Mouse (Mus musculus): Measurements from ENCODE around the gene Fbl. TPM values are rescaled to one million over a fixed set of nuclear protein-coding genes. Genes with fewer than 3 reads are reported as not detected.

The Fbl gene
- polyA plus RNA-seq, 1 experiment from 2014 or later: 32.3 TPM

DNA sequence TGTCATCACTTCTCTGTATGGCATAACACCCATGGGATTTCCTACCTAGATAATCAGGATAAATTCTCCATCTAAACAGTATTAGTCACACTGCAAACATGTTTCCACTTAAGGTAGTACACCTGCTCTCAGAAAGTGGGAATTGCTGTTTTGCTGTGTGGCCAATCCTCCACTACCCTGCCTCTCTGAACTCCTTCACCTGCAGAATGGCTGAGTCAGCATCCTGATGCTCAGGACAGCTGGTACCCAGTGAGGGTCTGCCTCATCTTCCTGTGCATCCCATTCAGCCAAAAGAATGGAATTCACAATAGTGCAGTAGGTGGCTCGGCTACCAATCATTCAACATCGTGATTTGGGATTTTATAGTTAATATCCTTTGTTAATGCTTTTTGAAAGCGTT lies 9.6 kb upstream of the Fbl start:
- Histone ChIP-seq H3K27me3 (ENCODE audit: control insufficient read depth, insufficient read depth, low read length) (no peaks in the 10 kb centered on the region), H3K9ac (ENCODE audit: low read depth, low read length) (no peak overlapping the region), H3K4me2 (no peak overlapping the region), H3K4me3 (ENCODE audit: low read depth, low read length) (no peak overlapping the region), H3K4me1 (ENCODE audit: control insufficient read depth, insufficient read depth, low read length) (no peaks in the 10 kb centered on the region), H3K36me3 (ENCODE audit: control insufficient read depth, insufficient read depth, low read length) (no peaks in the 10 kb centered on the region), H3K27ac (ENCODE audit: low read depth, low read length) (no peak overlapping the region), H3K9me3 (replicated peaks; ENCODE audit: control insufficient read depth, low read length) (no peaks in the 10 kb centered on the region)
- WGBS (ENCODE audit: insufficient replicate concordance): 77% methylated on average over 3 of the region's 3 CpGs
- ATAC-seq (replicated peaks; ENCODE audit: insufficient number of reproducible peaks, low FRiP score, low TSS enrichment): no peak

GRCm38 (mm10) chr7:28161163-28161749 lies 8.3 kb upstream of the Fbl start:
- Histone ChIP-seq H3K36me3 (ENCODE audit: control insufficient read depth, insufficient read depth, low read length) (no peaks in the 10 kb centered on the region), H3K27me3 (ENCODE audit: control insufficient read depth, insufficient read depth, low read length) (no peaks in the 10 kb centered on the region), H3K4me3 (ENCODE audit: low read depth, low read length) (no peak overlapping the region), H3K9ac (ENCODE audit: low read depth, low read length) (no peak overlapping the region), H3K9me3 (replicated peaks; ENCODE audit: control insufficient read depth, low read length) (peaks cover 3% of the 10 kb centered on the region; the same call in 1 of the 2 replicates), H3K4me1 (ENCODE audit: control insufficient read depth, insufficient read depth, low read length) (no peaks in the 10 kb centered on the region), H3K4me2 (no peak overlapping the region), H3K27ac (ENCODE audit: low read depth, low read length) (no peak overlapping the region)
- ATAC-seq (replicated peaks; ENCODE audit: insufficient number of reproducible peaks, low FRiP score, low TSS enrichment): no peak
- 57% methylated on average over 9 of the region's 9 CpGs for WGBS (ENCODE audit: insufficient replicate concordance)

DNA sequence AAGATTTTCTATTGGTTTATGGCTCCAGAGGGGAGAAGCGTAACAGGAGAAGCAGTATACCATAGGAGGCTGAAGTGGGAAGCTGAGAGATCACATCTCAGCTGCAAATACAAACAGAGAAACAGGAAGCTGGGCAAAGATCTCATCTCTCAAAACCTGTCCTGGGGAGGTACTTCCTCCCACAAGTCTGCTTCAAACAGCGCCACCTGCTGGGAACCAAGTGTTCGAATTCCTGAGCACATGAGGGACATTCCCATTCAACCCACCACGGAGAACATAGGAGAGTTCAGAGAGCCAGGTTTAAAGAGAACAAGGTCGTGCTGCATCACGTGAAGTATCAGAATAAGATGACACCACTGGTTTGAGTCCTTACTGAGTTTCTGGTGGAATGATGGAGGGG lies 4.1 kb upstream of the Fbl start:
- Histone ChIP-seq H3K9ac (ENCODE audit: low read depth, low read length) (no peak overlapping the region), H3K4me2 (no peak overlapping the region), H3K36me3 (ENCODE audit: control insufficient read depth, insufficient read depth, low read length) (no peaks in the 10 kb centered on the region), H3K9me3 (replicated peaks; ENCODE audit: control insufficient read depth, low read length) (peaks cover 3% of the 10 kb centered on the region; the same call in 1 of the 2 replicates), H3K27ac (ENCODE audit: low read depth, low read length) (no peak overlapping the region), H3K27me3 (ENCODE audit: control insufficient read depth, insufficient read depth, low read length) (no peaks in the 10 kb centered on the region), H3K4me1 (ENCODE audit: control insufficient read depth, insufficient read depth, low read length) (no peaks in the 10 kb centered on the region; the same call in 1 of the 2 replicates), H3K4me3 (ENCODE audit: low read depth, low read length) (no peak overlapping the region)
- no peak for ATAC-seq (replicated peaks; ENCODE audit: insufficient number of reproducible peaks, low FRiP score, low TSS enrichment)
- 71% methylated on average over 6 of the region's 6 CpGs for WGBS (ENCODE audit: insufficient replicate concordance)

DNA sequence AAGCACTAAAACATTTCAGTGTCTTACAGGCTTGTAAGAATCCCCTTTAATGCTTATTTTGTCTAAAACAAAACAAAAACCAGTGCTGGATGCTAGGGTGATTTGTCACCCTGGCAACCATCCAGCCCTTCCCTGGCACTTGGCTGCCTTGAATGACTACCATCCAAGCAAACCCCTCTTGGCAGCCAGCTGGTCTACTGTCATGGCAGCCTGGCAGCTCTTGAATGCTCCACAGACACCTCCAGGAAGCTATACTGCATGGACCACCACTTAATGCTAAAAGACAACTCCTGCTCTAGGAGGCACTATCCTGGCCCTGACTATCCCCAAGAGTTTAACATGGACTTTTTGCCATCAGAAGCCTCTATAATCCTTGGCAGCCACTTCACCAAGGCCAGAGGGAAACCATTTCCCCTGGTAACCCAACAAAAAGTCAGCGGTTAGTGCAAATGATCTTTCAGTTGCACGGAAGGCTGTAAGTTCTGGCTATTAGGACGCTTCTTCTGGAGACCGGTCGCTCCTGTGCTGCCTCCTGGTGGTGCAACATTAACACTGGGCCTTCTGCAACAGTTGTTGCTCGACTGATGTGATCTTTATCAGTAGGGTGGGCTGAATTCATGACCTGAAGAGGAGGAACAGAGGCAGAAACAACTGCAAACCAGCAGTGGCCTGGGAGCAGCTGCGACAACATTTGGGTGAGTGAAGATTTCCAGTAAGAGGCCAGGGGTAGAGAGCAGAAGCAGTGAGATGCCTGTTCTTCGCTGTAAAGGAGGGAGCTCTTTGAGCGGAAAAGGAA lies 992 bp upstream of the Fbl start:
- H3K9me3 ChIP-seq (replicated peaks; ENCODE audit: control insufficient read depth, low read length): peaks cover 3% of the 10 kb centered on the region; the same call in 1 of the 2 replicates
- H3K4me2 ChIP-seq: peak overlapping the region; percentile 68
- no peaks in the 10 kb centered on the region for H3K36me3 ChIP-seq (ENCODE audit: control insufficient read depth, insufficient read depth, low read length)
- peak overlapping the region; percentile 85 for H3K27ac ChIP-seq (ENCODE audit: low read depth, low read length)
- H3K9ac ChIP-seq (ENCODE audit: low read depth, low read length): peak overlapping the region; percentile 83
- H3K4me1 ChIP-seq (ENCODE audit: control insufficient read depth, insufficient read depth, low read length): peaks cover 14% of the 10 kb centered on the region
- WGBS (ENCODE audit: insufficient replicate concordance): 10% methylated on average over 9 of the region's 9 CpGs
- no peak for ATAC-seq (replicated peaks; ENCODE audit: insufficient number of reproducible peaks, low FRiP score, low TSS enrichment)
- no peaks in the 10 kb centered on the region for H3K27me3 ChIP-seq (ENCODE audit: control insufficient read depth, insufficient read depth, low read length)
- peak overlapping the region; percentile 89 for H3K4me3 ChIP-seq (ENCODE audit: low read depth, low read length)

GRCm38 (mm10) chr7:28175358-28175757 lies 5.8 kb downstream of the Fbl start:
- Histone ChIP-seq H3K4me3 (ENCODE audit: low read depth, low read length) (no peak overlapping the region), H3K36me3 (ENCODE audit: control insufficient read depth, insufficient read depth, low read length) (peaks cover 2% of the 10 kb centered on the region; the same call in 1 of the 2 replicates), H3K4me1 (ENCODE audit: control insufficient read depth, insufficient read depth, low read length) (peaks cover 14% of the 10 kb centered on the region), H3K9ac (ENCODE audit: low read depth, low read length) (no peak overlapping the region), H3K27me3 (ENCODE audit: control insufficient read depth, insufficient read depth, low read length) (no peaks in the 10 kb centered on the region), H3K4me2 (no peak overlapping the region), H3K27ac (ENCODE audit: low read depth, low read length) (no peak overlapping the region), H3K9me3 (replicated peaks; ENCODE audit: control insufficient read depth, low read length) (no peaks in the 10 kb centered on the region)
- WGBS (ENCODE audit: insufficient replicate concordance): 84% methylated on average over 4 of the region's 4 CpGs
- ATAC-seq (replicated peaks; ENCODE audit: insufficient number of reproducible peaks, low FRiP score, low TSS enrichment): no peak

GRCm38 (mm10) chr7:28179228-28179627 lies 9.7 kb downstream of the Fbl start, which contains the start of gene Dyrk1b:
Gene Dyrk1b (plus strand): TSS chr7:28179469.
- ATAC-seq (replicated peaks; ENCODE audit: insufficient number of reproducible peaks, low FRiP score, low TSS enrichment): peak; percentile 92
- Histone ChIP-seq H3K9ac (ENCODE audit: low read depth, low read length) (peak within 1 kb of the TSS; percentile 88), H3K4me1 (ENCODE audit: control insufficient read depth, insufficient read depth, low read length) (peaks cover 4% of the 10 kb centered on the region), H3K9me3 (replicated peaks; ENCODE audit: control insufficient read depth, low read length) (no peaks in the 10 kb centered on the region), H3K4me3 (ENCODE audit: low read depth, low read length) (peak within 1 kb of the TSS; percentile 90), H3K4me2 (peak within 1 kb of the TSS; percentile 59), H3K36me3 (ENCODE audit: control insufficient read depth, insufficient read depth, low read length) (peaks cover 29% of the 10 kb centered on the region), H3K27ac (ENCODE audit: low read depth, low read length) (peak within 1 kb of the TSS; percentile 85), H3K27me3 (ENCODE audit: control insufficient read depth, insufficient read depth, low read length) (no peaks in the 10 kb centered on the region)
- 1% methylated on average over 25 of the region's 25 CpGs for WGBS (ENCODE audit: insufficient replicate concordance)

DNA sequence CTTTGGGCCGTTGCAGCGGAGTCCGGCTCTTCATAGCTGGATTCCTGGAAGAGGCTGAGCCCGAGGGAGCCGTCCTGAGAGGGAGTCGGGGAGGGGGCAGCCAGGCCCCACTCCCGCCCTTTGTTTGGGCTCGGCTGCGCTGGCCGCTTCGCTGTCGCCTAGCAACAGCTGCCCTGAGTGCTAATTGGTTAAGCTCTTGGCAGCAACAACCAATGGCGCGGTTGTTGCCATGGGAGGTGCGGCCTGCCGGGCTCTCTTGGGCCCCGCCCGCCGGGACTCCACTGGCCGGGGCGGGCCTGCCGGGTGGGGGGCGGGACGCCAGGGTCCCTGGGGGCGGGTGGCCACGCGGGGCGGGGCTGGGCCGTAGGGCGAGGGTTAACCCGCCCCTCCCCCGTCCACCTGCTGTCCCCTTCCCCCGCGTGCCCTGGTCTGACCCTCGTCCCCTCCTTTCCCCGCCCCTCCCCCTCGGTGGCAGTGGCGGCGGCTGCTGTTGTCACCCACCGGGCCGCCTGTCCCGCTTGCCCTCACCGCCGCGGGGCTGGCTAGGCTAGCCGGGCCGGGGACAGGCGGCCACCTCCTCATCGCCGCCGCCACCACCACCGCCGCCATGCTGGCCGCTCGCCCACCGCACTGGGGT lies 10.3 kb downstream of the Fbl start:
- Histone ChIP-seq H3K9me3 (replicated peaks; ENCODE audit: control insufficient read depth, low read length) (no peaks in the 10 kb centered on the region), H3K4me2 (peak overlapping the region; percentile 59), H3K36me3 (ENCODE audit: control insufficient read depth, insufficient read depth, low read length) (peaks cover 36% of the 10 kb centered on the region), H3K4me1 (ENCODE audit: control insufficient read depth, insufficient read depth, low read length) (peaks cover 4% of the 10 kb centered on the region), H3K9ac (ENCODE audit: low read depth, low read length) (peak overlapping the region; percentile 88), H3K27me3 (ENCODE audit: control insufficient read depth, insufficient read depth, low read length) (no peaks in the 10 kb centered on the region), H3K27ac (ENCODE audit: low read depth, low read length) (peak overlapping the region; percentile 85), H3K4me3 (ENCODE audit: low read depth, low read length) (peak overlapping the region; percentile 90)
- peak; percentile 95 for ATAC-seq (replicated peaks; ENCODE audit: insufficient number of reproducible peaks, low FRiP score, low TSS enrichment)
- 2% methylated on average over 56 of the region's 56 CpGs for WGBS (ENCODE audit: insufficient replicate concordance)

GRCm38 (mm10) chr7:28180890-28181289 lies 11.4 kb downstream of the Fbl start:
- Histone ChIP-seq H3K9ac (ENCODE audit: low read depth, low read length) (peak overlapping the region; percentile 34; the same call in 1 of the 2 replicates), H3K27ac (ENCODE audit: low read depth, low read length) (no peak overlapping the region), H3K27me3 (ENCODE audit: control insufficient read depth, insufficient read depth, low read length) (no peaks in the 10 kb centered on the region), H3K36me3 (ENCODE audit: control insufficient read depth, insufficient read depth, low read length) (peaks cover 43% of the 10 kb centered on the region), H3K4me2 (peak overlapping the region; percentile 59), H3K4me1 (ENCODE audit: control insufficient read depth, insufficient read depth, low read length) (peaks cover 4% of the 10 kb centered on the region), H3K4me3 (ENCODE audit: low read depth, low read length) (peak overlapping the region; percentile 90; the same call in 1 of the 2 replicates), H3K9me3 (replicated peaks; ENCODE audit: control insufficient read depth, low read length) (no peaks in the 10 kb centered on the region)
- ATAC-seq (replicated peaks; ENCODE audit: insufficient number of reproducible peaks, low FRiP score, low TSS enrichment): no peak
- WGBS (ENCODE audit: insufficient replicate concordance): 74% methylated on average over 5 of the region's 5 CpGs
